ENCODE assay signal across 8 mouse cellular contexts in genomic region chr17:28133193-28133592, GRCm38 (mm10). TPM values are rescaled to one million over a fixed set of nuclear protein-coding genes. Genes with fewer than 3 reads are reported as not detected.
DNase-seq lines count a peak whose midpoint lies in the region; ATAC-seq and TF ChIP-seq lines count a peak whose summit lies in the region.

No protein-coding gene starts in this region.

- 4% methylated on average over 14 of the region's 14 CpGs for WGBS in forebrain, embryonic 13.5 days
- WGBS in intestine, embryonic 15.5 days = 6% methylated on average over 14 of the region's 14 CpGs
- WGBS in limb, embryonic 11.5 days = 8% methylated on average over 14 of the region's 14 CpGs
- WGBS in midbrain, postnatal 0 days = 6% methylated on average over 14 of the region's 14 CpGs

- H3K27me3 ChIP-seq in forebrain, embryonic 13.5 days = peaks cover 5% of the 10 kb centered on the region; the same call in 1 of the 2 replicates
- H3K27me3 ChIP-seq in intestine, embryonic 15.5 days (replicated peaks) = no peaks in the 10 kb centered on the region; the same call in 1 of the 2 replicates
- no peaks in the 10 kb centered on the region for H3K27me3 ChIP-seq in limb, embryonic 11.5 days (ENCODE audit: control insufficient read depth, insufficient read depth, low read length)
- H3K27me3 ChIP-seq in midbrain, postnatal 0 days (ENCODE audit: insufficient read depth, low read length) = no peaks in the 10 kb centered on the region

- H3K9me3 ChIP-seq in forebrain, embryonic 13.5 days (replicated peaks) = no peaks in the 10 kb centered on the region
- no peaks in the 10 kb centered on the region for H3K9me3 ChIP-seq in intestine, embryonic 15.5 days
- H3K9me3 ChIP-seq in limb, embryonic 11.5 days (ENCODE audit: control insufficient read depth, low read length) = no peaks in the 10 kb centered on the region
- H3K9me3 ChIP-seq in midbrain, postnatal 0 days (ENCODE audit: low read length) = no peaks in the 10 kb centered on the region

- peak overlapping the region; percentile 12; the same call in 1 of the 2 replicates for H3K4me2 ChIP-seq in forebrain, embryonic 13.5 days
- H3K4me2 ChIP-seq in intestine, embryonic 15.5 days (replicated peaks) = no peak overlapping the region
- H3K4me2 ChIP-seq in limb, embryonic 11.5 days (ENCODE audit: low read depth, severe bottlenecking) = no peak overlapping the region
- 0 out of 2 replicates have a peak overlapping the region, but pooled peaks have one; percentile 20 for H3K4me2 ChIP-seq in midbrain, postnatal 0 days (ENCODE audit: low read depth, low read length, poor library complexity, severe bottlenecking)

- no peak; the same call in 1 of the 2 replicates for ATAC-seq in cerebellum, adult (ENCODE audit: insufficient number of reproducible peaks, low FRiP score, low TSS enrichment)
- no peak for ATAC-seq in forebrain, embryonic 13.5 days
- ATAC-seq in intestine, embryonic 15.5 days = peak; percentile 34; the same call in 1 of the 2 replicates
- ATAC-seq in limb, embryonic 11.5 days (ENCODE audit: insufficient number of reproducible peaks, low FRiP score, low TSS enrichment, low read depth) = no peak
- no peak for ATAC-seq in midbrain, postnatal 0 days (ENCODE audit: low FRiP score)

- no peak overlapping the region for H3K4me3 ChIP-seq in forebrain, embryonic 13.5 days
- no peak overlapping the region for H3K4me3 ChIP-seq in intestine, embryonic 15.5 days (replicated peaks)
- H3K4me3 ChIP-seq in limb, embryonic 11.5 days (ENCODE audit: low read depth, low read length) = no peak overlapping the region
- no peak overlapping the region for H3K4me3 ChIP-seq in midbrain, postnatal 0 days (ENCODE audit: low read depth, low read length)

- DNase-seq in cerebellum, adult 18-20 months = peak; percentile 23 to 57
- peak; percentile 80 for DNase-seq in adrenal gland, postnatal 10 days
- DNase-seq in limb, embryonic 11.5 days (ENCODE audit: low spot score) = peak; percentile 91
- peak; percentile 62 for DNase-seq in midbrain, postnatal 0 days (ENCODE audit: low spot score)
- DNase-seq in testis, postnatal 10 days (ENCODE audit: low spot score) = peak; percentile 85

- H3K9ac ChIP-seq in forebrain, embryonic 13.5 days = no peak overlapping the region
- no peak overlapping the region for H3K9ac ChIP-seq in intestine, embryonic 15.5 days
- no peak overlapping the region for H3K9ac ChIP-seq in limb, embryonic 11.5 days (ENCODE audit: low read length)
- H3K9ac ChIP-seq in midbrain, postnatal 0 days (replicated peaks; ENCODE audit: low read length, poor library complexity, severe bottlenecking) = no peak overlapping the region

- H3K27ac ChIP-seq in forebrain, embryonic 13.5 days = no peak overlapping the region
- H3K27ac ChIP-seq in intestine, embryonic 15.5 days = no peak overlapping the region
- H3K27ac ChIP-seq in limb, embryonic 11.5 days (replicated peaks; ENCODE audit: low read depth, low read length) = no peak overlapping the region
- no peak overlapping the region for H3K27ac ChIP-seq in midbrain, postnatal 0 days (ENCODE audit: low read depth, low read length)

- peak; percentile 82 for TF ChIP-seq CTCF in midbrain, postnatal 0 days (IDR thresholded peaks at IDR 0.05)

- 0 out of 2 replicates have a peak, but pooled peaks cover 12% of the 10 kb centered on the region for H3K4me1 ChIP-seq in forebrain, embryonic 13.5 days
- H3K4me1 ChIP-seq in intestine, embryonic 15.5 days (replicated peaks) = 0 out of 2 replicates have a peak, but pooled peaks cover 2% of the 10 kb centered on the region
- H3K4me1 ChIP-seq in limb, embryonic 11.5 days (ENCODE audit: control insufficient read depth, insufficient read depth, low read length) = peaks cover 4% of the 10 kb centered on the region; the same call in 1 of the 2 replicates
- no peaks in the 10 kb centered on the region for H3K4me1 ChIP-seq in midbrain, postnatal 0 days (ENCODE audit: insufficient read depth, low read length)

- H3K36me3 ChIP-seq in forebrain, embryonic 13.5 days (ENCODE audit: poor library complexity, severe bottlenecking) = no peaks in the 10 kb centered on the region
- H3K36me3 ChIP-seq in intestine, embryonic 15.5 days = no peaks in the 10 kb centered on the region
- no peaks in the 10 kb centered on the region for H3K36me3 ChIP-seq in limb, embryonic 11.5 days (ENCODE audit: control insufficient read depth, insufficient read depth, low read length)
- H3K36me3 ChIP-seq in midbrain, postnatal 0 days (ENCODE audit: insufficient read depth, low read length) = no peaks in the 10 kb centered on the region

RNA-seq across cellular contexts. Expression of gene Scube3, which starts 8.7 kb away (rescaled TPM):
- 10 to 100 TPM; 14.4 to 15.2 TPM for total RNA-seq in adrenal gland, postnatal 10 days (2021)
- 2.9 and 4.2 TPM in 2 replicates for polyA plus RNA-seq in forebrain, embryonic 13.5 days (2015; fragmentation: Nextera tagmentation; extraction: Ambion mirVana)
- 2.0 and 2.5 TPM in 2 replicates for polyA plus RNA-seq in intestine, embryonic 15.5 days (2015; fragmentation: Nextera tagmentation; extraction: Ambion mirVana)
- 11.8 and 13.3 TPM in 2 replicates for polyA plus RNA-seq in limb, embryonic 11.5 days (2014; fragmentation: Nextera tagmentation; extraction: Ambion mirVana)
- 19.9 and 24.7 TPM in 2 replicates for total RNA-seq in midbrain, postnatal 0 days (2014; rRNA removed)
- 3.1 and 3.9 TPM in 2 replicates for polyA plus RNA-seq in midbrain, postnatal 0 days (2015; fragmentation: Nextera tagmentation; extraction: Ambion mirVana)

RNA-seq across cellular contexts. Expression of gene Zfp523, which starts 43.7 kb away (rescaled TPM):
- total RNA-seq in adrenal gland, postnatal 10 days (2021) = 10 to 100 TPM; 31.3 to 39.3 TPM
- 32.7 and 34.5 TPM in 2 replicates for polyA plus RNA-seq in forebrain, embryonic 13.5 days (2015; fragmentation: Nextera tagmentation; extraction: Ambion mirVana)
- 25.7 and 28.1 TPM in 2 replicates for polyA plus RNA-seq in intestine, embryonic 15.5 days (2015; fragmentation: Nextera tagmentation; extraction: Ambion mirVana)
- polyA plus RNA-seq in limb, embryonic 11.5 days (2014; fragmentation: Nextera tagmentation; extraction: Ambion mirVana) = 34.0 and 35.4 TPM in 2 replicates
- 65.4 and 81.7 TPM in 2 replicates for total RNA-seq in midbrain, postnatal 0 days (2014; rRNA removed)
- 38.7 and 40.0 TPM in 2 replicates for polyA plus RNA-seq in midbrain, postnatal 0 days (2015; fragmentation: Nextera tagmentation; extraction: Ambion mirVana)

RNA-seq across cellular contexts. Expression of gene Tcp11, which starts 52.8 kb away (rescaled TPM):
- under 1 TPM; 0.24 to 0.57 TPM for total RNA-seq in adrenal gland, postnatal 10 days (2021)
- 1.4 TPM in 2 replicates for polyA plus RNA-seq in forebrain, embryonic 13.5 days (2015; fragmentation: Nextera tagmentation; extraction: Ambion mirVana)
- 1.2 and 1.6 TPM in 2 replicates for polyA plus RNA-seq in intestine, embryonic 15.5 days (2015; fragmentation: Nextera tagmentation; extraction: Ambion mirVana)
- 0.43 and 1.1 TPM in 2 replicates for polyA plus RNA-seq in limb, embryonic 11.5 days (2014; fragmentation: Nextera tagmentation; extraction: Ambion mirVana)
- total RNA-seq in midbrain, postnatal 0 days (2014; rRNA removed) = 4.1 and 8.2 TPM in 2 replicates
- polyA plus RNA-seq in midbrain, postnatal 0 days (2015; fragmentation: Nextera tagmentation; extraction: Ambion mirVana) = 2.3 and 2.5 TPM in 2 replicates

Comparison
In these comparisons a context has a peak if more than half of its experiments do, and no peak if none do; other contexts are left out.
1. DNase-seq: peak in every context shown above with its lines; median percentile 91 in limb, embryonic 11.5 days; 85 in testis, postnatal 10 days; 80 in adrenal gland, postnatal 10 days; 62 in midbrain, postnatal 0 days; 40 in cerebellum, adult 18-20 months.
2. H3K4me2 ChIP-seq: peak in forebrain, embryonic 13.5 days (single experiment) and midbrain, postnatal 0 days (single experiment); none in intestine, embryonic 15.5 days (single experiment) and limb, embryonic 11.5 days (single experiment).